In the genomic region with DNA sequence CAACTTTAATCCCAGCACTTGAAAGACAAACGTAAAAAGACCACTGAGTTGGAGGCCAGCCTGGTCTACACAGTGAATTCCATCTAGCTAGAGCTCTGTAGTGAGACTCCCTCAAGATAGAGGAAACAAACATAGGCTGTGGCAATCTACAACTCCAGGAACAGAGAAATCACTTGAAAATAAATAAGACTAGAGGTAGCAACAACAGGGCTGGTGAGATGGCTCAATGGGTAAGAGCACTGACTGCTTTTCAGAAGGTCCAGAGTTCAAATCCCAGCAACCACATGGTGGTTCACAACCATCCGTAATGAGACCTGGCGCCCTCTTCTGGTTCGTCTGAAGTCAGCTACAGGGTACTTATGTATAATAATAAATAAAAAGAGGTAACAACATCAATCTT, we compare ENCODE assay signal across 24 mouse cellular contexts. TPM values are rescaled to one million over a fixed set of nuclear protein-coding genes. Genes with fewer than 3 reads are reported as not detected.
DNase-seq lines count a peak whose midpoint lies in the region; ATAC-seq and TF ChIP-seq lines count a peak whose summit lies in the region.
"Had no signal": no experiment of that assay in that cellular context is flagged by ENCODE, and none has a peak within 500 bp of the region (broad histone marks: within the 10 kb centered on the region; RNA-seq: fewer than 3 reads in every experiment).

No protein-coding gene starts in this region.

- peak; percentile 39 for TF ChIP-seq CTCF in E14TG2a.4 (conservative IDR thresholded peaks at IDR 0.05; ENCODE audit: low read length)

- no peak overlapping the region for H3K4me2 ChIP-seq in midbrain, embryonic 15.5 days
- H3K4me2 ChIP-seq in midbrain, embryonic 14.5 days (ENCODE audit: low read length) = no peak overlapping the region
- H3K4me2 ChIP-seq: embryonic facial prominence, embryonic 15.5 days; heart, embryonic 13.5 days; hindbrain, embryonic 12.5 days had no signal

- 86% methylated on average over 4 of the region's 4 CpGs for WGBS in midbrain, embryonic 15.5 days
- WGBS in midbrain, embryonic 14.5 days = 84% methylated on average over 4 of the region's 4 CpGs

- intact Hi-C loops in heart, postnatal 10 days (cut with DNase I) = no loop called here

- peaks cover 8% of the 10 kb centered on the region; the same call in 1 of the 2 replicates for H3K36me3 ChIP-seq in midbrain, embryonic 15.5 days (replicated peaks)
- peaks cover 28% of the 10 kb centered on the region for H3K36me3 ChIP-seq in midbrain, embryonic 14.5 days (ENCODE audit: control insufficient read depth, insufficient read depth, low read length)
- H3K36me3 ChIP-seq in E14TG2a.4 (ENCODE audit: insufficient read depth, low read length) = peaks cover 38% of the 10 kb centered on the region
- H3K36me3 ChIP-seq: hindbrain, embryonic 12.5 days had no signal

- 0 out of 2 replicates have a peak, but pooled peaks have one; percentile 9 for ATAC-seq in midbrain, embryonic 15.5 days (replicated peaks)
- ATAC-seq in midbrain, embryonic 14.5 days (ENCODE audit: low FRiP score, low TSS enrichment) = no peak
- peak; percentile 34; the same call in 1 of the 2 replicates for ATAC-seq in megakaryocyte-erythroid progenitor cell, adult 5-6 weeks (replicated peaks; ENCODE audit: low FRiP score, low TSS enrichment, poor library complexity, severe bottlenecking)
- ATAC-seq: CD4-positive, CD25-positive, alpha-beta regulatory T cell, adult 4 months; forebrain, embryonic 14.5 days; hindbrain, embryonic 16.5 days had no signal

- H3K9ac ChIP-seq in midbrain, embryonic 15.5 days = no peak overlapping the region
- H3K9ac ChIP-seq in midbrain, embryonic 14.5 days (replicated peaks; ENCODE audit: low read length) = no peak overlapping the region
- H3K9ac ChIP-seq: embryonic facial prominence, embryonic 15.5 days; heart, embryonic 13.5 days; hindbrain, embryonic 12.5 days had no signal

- H3K9me3 ChIP-seq in midbrain, embryonic 15.5 days = no peaks in the 10 kb centered on the region
- H3K9me3 ChIP-seq in midbrain, embryonic 14.5 days (ENCODE audit: control insufficient read depth, low read length) = no peaks in the 10 kb centered on the region
- no peaks in the 10 kb centered on the region for H3K9me3 ChIP-seq in E14TG2a.4 (ENCODE audit: low read length)
- H3K9me3 ChIP-seq: embryonic facial prominence, embryonic 15.5 days; forebrain, embryonic 10.5 days; heart, embryonic 13.5 days; hindbrain, embryonic 12.5 days had no signal

- DNase-seq in heart, adult 11 months = peak; percentile 24
- DNase-seq in heart, postnatal 10 days = no peak
- no peak for DNase-seq in midbrain, embryonic 14.5 days
- DNase-seq in kidney, postnatal 10 days = no peak
- DNase-seq: adrenal gland, adult 8-10 months; adrenal gland, postnatal 36 days; B cell, adult 2 months; cerebellum, adult 8-10 months; cerebellum, postnatal 14 days; embryo, embryonic 11 days; gastrocnemius, adult 2 months; gastrocnemius, postnatal 25 days; heart, postnatal 4 days had no signal

- no peak overlapping the region for H3K4me3 ChIP-seq in midbrain, embryonic 15.5 days
- H3K4me3 ChIP-seq in midbrain, embryonic 14.5 days (replicated peaks; ENCODE audit: low read depth, low read length) = no peak overlapping the region
- no peak overlapping the region for H3K4me3 ChIP-seq in E14TG2a.4 (replicated peaks; ENCODE audit: low read length)
- H3K4me3 ChIP-seq: embryonic facial prominence, embryonic 15.5 days; erythroblast, embryonic 14.5 days; forebrain, embryonic 10.5 days; gastrocnemius, adult 2 months; heart, embryonic 13.5 days; hindbrain, embryonic 12.5 days had no signal

- no peaks in the 10 kb centered on the region for H3K27me3 ChIP-seq in midbrain, embryonic 15.5 days (replicated peaks)
- H3K27me3 ChIP-seq in midbrain, embryonic 14.5 days (ENCODE audit: control insufficient read depth, insufficient read depth, low read length) = no peaks in the 10 kb centered on the region
- no peaks in the 10 kb centered on the region for H3K27me3 ChIP-seq in E14TG2a.4 (ENCODE audit: insufficient read depth, low read length)
- H3K27me3 ChIP-seq: embryonic facial prominence, embryonic 15.5 days; heart, embryonic 13.5 days; hindbrain, embryonic 12.5 days had no signal

- no peak overlapping the region for H3K27ac ChIP-seq in midbrain, embryonic 15.5 days
- H3K27ac ChIP-seq in midbrain, embryonic 14.5 days (replicated peaks; ENCODE audit: low read depth, low read length) = no peak overlapping the region
- H3K27ac ChIP-seq: embryonic facial prominence, embryonic 15.5 days; forebrain, embryonic 10.5 days; gastrocnemius, adult 2 months; heart, embryonic 13.5 days; hindbrain, embryonic 12.5 days had no signal

- no peaks in the 10 kb centered on the region for H3K4me1 ChIP-seq in midbrain, embryonic 15.5 days
- no peaks in the 10 kb centered on the region for H3K4me1 ChIP-seq in midbrain, embryonic 14.5 days (ENCODE audit: control insufficient read depth, insufficient read depth, low read length)
- H3K4me1 ChIP-seq in E14TG2a.4 (replicated peaks; ENCODE audit: low read depth, low read length) = peaks cover 3% of the 10 kb centered on the region; the same call in 1 of the 2 replicates
- H3K4me1 ChIP-seq: embryonic facial prominence, embryonic 15.5 days; forebrain, embryonic 10.5 days; heart, embryonic 13.5 days; hindbrain, embryonic 12.5 days had no signal

RNA-seq across cellular contexts. Expression of a gene that starts 30.6 kb away (rescaled TPM):
- 10 to 100 TPM; 36.8 to 39.9 TPM for total RNA-seq in heart, postnatal 10 days (2021)
- 203 and 209 TPM in 2 replicates for polyA plus RNA-seq in midbrain, embryonic 15.5 days (2015; fragmentation: Nextera tagmentation; extraction: Ambion mirVana)
- 134 and 143 TPM in 2 replicates for polyA plus RNA-seq in midbrain, embryonic 14.5 days (2014; fragmentation: Nextera tagmentation; extraction: Ambion mirVana)
- 44.6 and 58.6 TPM in 2 replicates for total RNA-seq in megakaryocyte-erythroid progenitor cell, adult 5-6 weeks (2014; fragmentation: Nextera tagmentation)
- 39.2 and 42.7 TPM in 2 replicates for total RNA-seq in megakaryocyte-erythroid progenitor cell, adult 5-6 weeks (2017)

RNA-seq across cellular contexts. Expression of a gene that starts 43.3 kb away (rescaled TPM):
- 10 to 100 TPM; 60.3 to 62.3 TPM for total RNA-seq in heart, postnatal 10 days (2021)
- polyA plus RNA-seq in midbrain, embryonic 15.5 days (2015; fragmentation: Nextera tagmentation; extraction: Ambion mirVana) = 223 and 225 TPM in 2 replicates
- polyA plus RNA-seq in midbrain, embryonic 14.5 days (2014; fragmentation: Nextera tagmentation; extraction: Ambion mirVana) = 193 and 222 TPM in 2 replicates
- 7.6 and 16.8 TPM in 2 replicates for total RNA-seq in megakaryocyte-erythroid progenitor cell, adult 5-6 weeks (2014; fragmentation: Nextera tagmentation)
- 13.9 and 27.0 TPM in 2 replicates for total RNA-seq in megakaryocyte-erythroid progenitor cell, adult 5-6 weeks (2017)
